Mouse (Mus musculus) E14TG2a.4 (cell line): ENCODE data around the gene Rexo1.

Experiments
- CTCF ChIP-seq: conservative IDR thresholded peaks from 2 replicates; pipeline ENCODE4 v1.5.1; 2014; ENCODE audit warnings: low read length
- NANOG ChIP-seq: IDR thresholded peaks from 2 replicates; pipeline ENCODE4 v1.6.1; 2014; ENCODE audit warnings: borderline replicate concordance, low read length, mixed read lengths
- POU5F1 ChIP-seq: IDR thresholded peaks from 2 replicates; pipeline ENCODE4 v1.6.1; 2014; ENCODE audit warnings: low read length, borderline replicate concordance

- TF ChIP-seq CTCF (peak; percentile 88), NANOG (no peak), POU5F1 (no peak)
Observed at GRCm38 (mm10) chr10:80519287-80519686, 42.1 kb downstream of the Rexo1 start.
